Mouse (Mus musculus): ENCODE measurements around the gene Matn4.

DNA sequence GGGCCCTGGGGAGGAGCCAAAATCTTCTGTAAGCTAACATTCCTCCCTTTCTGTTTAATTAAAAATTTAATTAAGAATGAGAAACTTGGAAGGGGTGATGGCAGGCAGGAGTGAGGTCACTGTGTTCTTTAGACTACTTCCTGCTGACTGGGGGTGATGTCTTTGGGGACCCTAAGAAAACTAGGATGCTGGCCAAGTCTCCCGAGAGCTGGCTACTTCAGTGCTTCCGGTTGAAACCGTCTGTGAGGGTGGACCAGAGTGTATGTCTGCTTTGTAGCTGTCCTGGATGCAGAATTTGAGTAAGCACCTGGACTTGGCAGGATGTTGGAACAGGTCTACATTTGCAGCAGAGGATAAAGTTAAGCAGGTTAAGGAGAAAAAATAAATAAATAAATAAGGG lies 38.0 kb downstream of the Matn4 start:
- no peak for TF ChIP-seq POLR2A (IDR thresholded peaks at IDR 0.05; ENCODE audit: borderline replicate concordance, extremely low read depth, insufficient read depth, insufficient read length, poor library complexity, severe bottlenecking)
- TF ChIP-seq CTCF (IDR thresholded peaks at IDR 0.05; ENCODE audit: borderline replicate concordance, extremely low read depth, insufficient read depth, insufficient read length) = no peak

All from brain, embryonic 14.5 days (tissue).